18 mouse cellular contexts compared by ENCODE assay signal in the genomic region with DNA sequence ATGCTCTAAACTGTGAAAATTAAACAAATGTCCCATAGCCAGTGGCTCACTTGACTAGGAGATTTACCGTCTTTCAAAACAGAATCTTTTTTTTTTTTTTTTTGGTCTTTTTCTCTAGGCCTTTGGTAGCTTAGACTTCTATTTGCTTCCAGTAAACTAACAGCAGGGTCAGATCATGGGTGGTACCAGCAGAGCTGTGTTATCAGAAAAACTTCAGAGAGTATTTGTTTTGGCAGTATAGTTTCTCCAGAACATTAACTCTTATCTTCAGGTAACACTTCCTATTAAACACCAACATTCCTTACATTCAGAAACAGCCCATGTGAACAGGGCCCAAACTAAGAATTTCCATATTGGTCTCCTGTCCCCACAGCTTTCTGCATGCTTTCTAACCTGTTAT. TPM values are rescaled to one million over a fixed set of nuclear protein-coding genes. Genes with fewer than 3 reads are reported as not detected.
DNase-seq lines count a peak whose midpoint lies in the region; ATAC-seq lines count a peak whose summit lies in the region.
"Had no signal": no experiment of that assay in that cellular context is flagged by ENCODE, and none has a peak within 500 bp of the region (broad histone marks: within the 10 kb centered on the region; RNA-seq: fewer than 3 reads in every experiment).

No protein-coding gene starts in this region.

- H3K4me2 ChIP-seq in lung, embryonic 15.5 days, result no peak overlapping the region
- peak overlapping the region; percentile 38; the same call in 1 of the 2 replicates for H3K4me2 ChIP-seq in liver, embryonic 15.5 days
- H3K4me2 ChIP-seq in kidney, embryonic 15.5 days, result no peak overlapping the region
- H3K4me2 ChIP-seq in midbrain, embryonic 14.5 days (ENCODE audit: low read length), result no peak overlapping the region
- H3K4me2 ChIP-seq: hindbrain, embryonic 12.5 days; midbrain, embryonic 13.5 days had no signal

- H3K27me3 ChIP-seq in lung, embryonic 15.5 days, result no peaks in the 10 kb centered on the region
- no peaks in the 10 kb centered on the region for H3K27me3 ChIP-seq in liver, embryonic 15.5 days
- no peaks in the 10 kb centered on the region for H3K27me3 ChIP-seq in kidney, embryonic 15.5 days
- no peaks in the 10 kb centered on the region for H3K27me3 ChIP-seq in midbrain, embryonic 14.5 days (ENCODE audit: control insufficient read depth, insufficient read depth, low read length)
- H3K27me3 ChIP-seq: hindbrain, embryonic 12.5 days; midbrain, embryonic 13.5 days had no signal

- DNase-seq in lung, postnatal 36 days, result no peak
- no peak for DNase-seq in frontal cortex, postnatal 14 days (ENCODE audit: low spot score in 2 of 2)
- DNase-seq in midbrain, embryonic 14.5 days, result no peak
- DNase-seq: adrenal gland, postnatal 10 days; cerebellum, postnatal 10 days; gastrocnemius, postnatal 14 days; heart, adult 18-20 months; kidney, adult 8-10 months; kidney, postnatal 25 days; thymus, adult 18-20 months had no signal

- no peak overlapping the region for H3K9ac ChIP-seq in lung, embryonic 15.5 days
- no peak overlapping the region for H3K9ac ChIP-seq in liver, embryonic 15.5 days
- H3K9ac ChIP-seq in kidney, embryonic 15.5 days, result no peak overlapping the region
- no peak overlapping the region for H3K9ac ChIP-seq in midbrain, embryonic 14.5 days (replicated peaks; ENCODE audit: low read length)
- H3K9ac ChIP-seq: hindbrain, embryonic 12.5 days; midbrain, embryonic 13.5 days had no signal

- H3K27ac ChIP-seq in lung, embryonic 15.5 days, result peak overlapping the region; percentile 33; the same call in 1 of the 2 replicates
- H3K27ac ChIP-seq in liver, embryonic 15.5 days (replicated peaks), result peak overlapping the region; percentile 77
- no peak overlapping the region for H3K27ac ChIP-seq in kidney, embryonic 15.5 days
- no peak overlapping the region for H3K27ac ChIP-seq in midbrain, embryonic 14.5 days (replicated peaks; ENCODE audit: low read depth, low read length)
- H3K27ac ChIP-seq: hindbrain, embryonic 12.5 days; midbrain, embryonic 13.5 days had no signal

- no peak; the same call in 1 of the 2 replicates for ATAC-seq in lung, embryonic 15.5 days (ENCODE audit: borderline replicate concordance, extremely low read depth, low FRiP score, low TSS enrichment)
- 0 out of 2 replicates have a peak, but pooled peaks have one; percentile 49 for ATAC-seq in erythroid progenitor cell, adult 5-6 weeks (replicated peaks; ENCODE audit: low FRiP score, poor library complexity, severe bottlenecking)
- peak; percentile 67 for ATAC-seq in liver, embryonic 15.5 days (ENCODE audit: insufficient read depth)
- no peak for ATAC-seq in kidney, embryonic 15.5 days (replicated peaks; ENCODE audit: low FRiP score)
- ATAC-seq in midbrain, embryonic 14.5 days (ENCODE audit: low FRiP score, low TSS enrichment), result no peak
- ATAC-seq: activated CD4-positive, CD25-positive, alpha-beta regulatory T cell, adult 4 months; inflammation-experienced regulatory T-cells, adult 6 months; midbrain, embryonic 13.5 days had no signal

- no peaks in the 10 kb centered on the region for H3K36me3 ChIP-seq in lung, embryonic 15.5 days
- no peaks in the 10 kb centered on the region for H3K36me3 ChIP-seq in liver, embryonic 15.5 days (replicated peaks)
- H3K36me3 ChIP-seq in kidney, embryonic 15.5 days, result no peaks in the 10 kb centered on the region
- H3K36me3 ChIP-seq in midbrain, embryonic 14.5 days (ENCODE audit: control insufficient read depth, insufficient read depth, low read length), result no peaks in the 10 kb centered on the region
- H3K36me3 ChIP-seq: hindbrain, embryonic 12.5 days; midbrain, embryonic 13.5 days had no signal

- H3K9me3 ChIP-seq in lung, embryonic 15.5 days, result no peaks in the 10 kb centered on the region
- H3K9me3 ChIP-seq in liver, embryonic 15.5 days (replicated peaks), result no peaks in the 10 kb centered on the region
- H3K9me3 ChIP-seq in kidney, embryonic 15.5 days (replicated peaks), result no peaks in the 10 kb centered on the region
- H3K9me3 ChIP-seq in midbrain, embryonic 14.5 days (ENCODE audit: control insufficient read depth, low read length), result no peaks in the 10 kb centered on the region
- H3K9me3 ChIP-seq: hindbrain, embryonic 12.5 days; midbrain, embryonic 13.5 days had no signal

- no peaks in the 10 kb centered on the region for H3K4me1 ChIP-seq in lung, embryonic 15.5 days
- peaks cover 40% of the 10 kb centered on the region for H3K4me1 ChIP-seq in liver, embryonic 15.5 days (replicated peaks)
- H3K4me1 ChIP-seq in kidney, embryonic 15.5 days, result no peaks in the 10 kb centered on the region
- no peaks in the 10 kb centered on the region for H3K4me1 ChIP-seq in midbrain, embryonic 14.5 days (ENCODE audit: control insufficient read depth, insufficient read depth, low read length)
- H3K4me1 ChIP-seq: hindbrain, embryonic 12.5 days; midbrain, embryonic 13.5 days had no signal

- WGBS in lung, embryonic 15.5 days, result 44% methylated on average over 1 of the region's 1 CpGs
- WGBS in liver, embryonic 15.5 days (ENCODE audit: insufficient replicate concordance), result 10% methylated on average over 1 of the region's 1 CpGs
- WGBS in kidney, embryonic 15.5 days, result 65% methylated on average over 1 of the region's 1 CpGs
- WGBS in midbrain, embryonic 14.5 days, result 92% methylated on average over 1 of the region's 1 CpGs

- H3K4me3 ChIP-seq in lung, embryonic 15.5 days, result no peak overlapping the region
- H3K4me3 ChIP-seq in liver, embryonic 15.5 days (replicated peaks), result no peak overlapping the region
- no peak overlapping the region for H3K4me3 ChIP-seq in kidney, embryonic 15.5 days (replicated peaks)
- H3K4me3 ChIP-seq in midbrain, embryonic 14.5 days (replicated peaks; ENCODE audit: low read depth, low read length), result no peak overlapping the region
- H3K4me3 ChIP-seq: hindbrain, embryonic 12.5 days; midbrain, embryonic 13.5 days had no signal

RNA-seq across cellular contexts. Expression of a gene that starts 33.5 kb away (rescaled TPM):
- polyA plus RNA-seq in lung, embryonic 15.5 days (2015; fragmentation: Nextera tagmentation; extraction: Ambion mirVana), result 8.8 and 9.9 TPM in 2 replicates
- 1.1 TPM in 1 of 2 replicates, not detected in the other for total RNA-seq in erythroid progenitor cell, adult 5-6 weeks (2015; ENCODE audit: low replicate concordance)
- total RNA-seq in erythroid progenitor cell, adult 5-6 weeks (2017; ENCODE audit: low replicate concordance), result 0.53 and 1.2 TPM in 2 replicates
- polyA plus RNA-seq in liver, embryonic 15.5 days (2015; fragmentation: Nextera tagmentation; extraction: Ambion mirVana), result 0.21 and 0.36 TPM in 2 replicates
- 2.7 and 3.9 TPM in 2 replicates for polyA plus RNA-seq in kidney, embryonic 15.5 days (2015; fragmentation: Nextera tagmentation; extraction: Ambion mirVana)
- polyA plus RNA-seq in midbrain, embryonic 14.5 days (2014; fragmentation: Nextera tagmentation; extraction: Ambion mirVana), result 22.4 and 30.4 TPM in 2 replicates
- polyA plus RNA-seq: activated CD4-positive, CD25-positive, alpha-beta regulatory T cell, adult 4 months; inflammation-experienced regulatory T-cells, adult 6 months had no signal

Comparison
In these comparisons a context has a peak if more than half of its experiments do, and no peak if none do; other contexts are left out.
1. ATAC-seq: peak in erythroid progenitor cell, adult 5-6 weeks (single experiment) and liver, embryonic 15.5 days (single experiment); none in lung, embryonic 15.5 days (single experiment), kidney, embryonic 15.5 days (single experiment) and midbrain, embryonic 14.5 days (single experiment).
2. H3K27ac ChIP-seq: peak in lung, embryonic 15.5 days (single experiment) and liver, embryonic 15.5 days (single experiment); none in kidney, embryonic 15.5 days (single experiment) and midbrain, embryonic 14.5 days (single experiment).